Mouse (Mus musculus) small intestine, adult 2 months (tissue): ENCODE data around the gene Clic3. TPM values are rescaled to one million over a fixed set of nuclear protein-coding genes. Genes with fewer than 3 reads are reported as not detected.

Experiments used
- H3K27ac ChIP-seq: fragments of 200-500 bp; 2 replicates; pipeline ENCODE4 v1.5.1; 2012; ENCODE audit warnings: low read depth, low read length, control low read depth, inconsistent platforms; ENCODE audit not compliant: insufficient read depth
- H3K27me3 ChIP-seq: fragments of 200-500 bp; 2 replicates; pipeline ENCODE4 v1.6.1; 2012; ENCODE audit warnings: mild to moderate bottlenecking, moderate library complexity, low read length, inconsistent platforms; ENCODE audit not compliant: control insufficient read depth, insufficient read depth
- H3K36me3 ChIP-seq: fragments of 200-500 bp; 2 replicates; pipeline ENCODE4 v1.6.1; 2012; ENCODE audit warnings: mild to moderate bottlenecking, low read length, control low read depth, inconsistent platforms; ENCODE audit not compliant: control insufficient read depth, insufficient read depth
- H3K4me1 ChIP-seq: fragments of 200-500 bp; 2 replicates; pipeline ENCODE4 v1.6.1; 2012; ENCODE audit warnings: low read length, inconsistent platforms, mixed read lengths; ENCODE audit not compliant: control insufficient read depth, insufficient read depth, insufficient read length
- H3K4me3 ChIP-seq: fragments of 200-500 bp; 2 replicates; pipeline ENCODE4 v1.5.1; 2012; ENCODE audit warnings: low read depth, mild to moderate bottlenecking, control low read depth, inconsistent platforms, low read length, moderate library complexity
- CTCF ChIP-seq: fragments of 200-500 bp; IDR thresholded peaks from 2 replicates; pipeline ENCODE4 v1.5.1; 2012; ENCODE audit warnings: low read depth, mild to moderate bottlenecking, control low read depth, inconsistent platforms, low read length, moderate library complexity, mixed read lengths; ENCODE audit not compliant: insufficient replicate concordance, insufficient read length; ENCODE audit errors: extremely low read depth
- POLR2A ChIP-seq: fragments of 200-500 bp; IDR thresholded peaks from 2 replicates; pipeline ENCODE4 v1.6.1; 2012; ENCODE audit warnings: low read depth, mild to moderate bottlenecking, control low read depth, inconsistent platforms, low read length, moderate library complexity
- WGBS: fragments of 180-500 bp; shearing (Covaris S2); methylation state at CpG from one replicate; pipeline ENCODE4 v1.1.7; 2018; 5-methylcytosine and 5-hydroxymethylcytosine counted together
- polyA plus RNA-seq: library from polyadenylated mRNA; depleted of rRNA; stranded (reverse); fragments of >200 nt; gene quantifications from 2 replicates; pipeline ENCODE4 v1.2.3, GENCODE M21; 2012

Clic3 gene
- polyA plus RNA-seq, 1 experiment = 0.38 TPM

DNA sequence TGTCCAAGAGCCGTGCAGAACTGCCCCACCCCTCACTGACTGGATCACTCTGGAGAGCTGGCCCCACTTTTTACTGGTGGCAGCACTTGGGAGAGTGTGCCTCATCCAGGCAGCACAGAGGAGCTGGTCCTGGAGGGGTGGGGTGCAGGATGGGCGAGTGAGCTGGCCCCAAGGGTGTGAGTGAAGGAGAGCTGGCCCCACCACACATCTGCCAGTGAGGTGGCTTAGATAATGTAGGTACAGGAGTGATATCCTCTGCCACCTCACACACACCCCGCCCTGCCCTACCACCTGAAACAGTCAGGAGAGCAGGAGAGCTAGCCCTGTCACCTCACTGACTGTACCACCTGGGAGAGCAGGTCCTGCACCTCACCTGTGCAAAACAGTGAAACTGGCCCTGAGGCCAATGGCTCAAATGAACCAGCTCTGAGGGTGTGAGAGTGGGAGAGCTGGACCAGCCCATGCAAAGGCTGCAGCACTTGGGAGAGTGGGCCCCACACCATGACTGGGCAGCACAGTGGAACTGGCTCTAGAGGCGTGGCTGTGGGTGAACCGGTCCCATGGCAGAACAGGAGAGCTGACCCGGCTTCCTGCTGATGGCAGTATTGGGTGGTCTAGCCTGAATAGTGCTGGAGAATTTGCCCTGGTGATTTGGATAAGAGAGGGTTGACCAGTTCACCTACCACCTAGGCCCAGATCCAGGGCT lies 31.5 kb downstream of the Clic3 start:
- 58% methylated on average over 6 of the region's 6 CpGs for WGBS
- Histone ChIP-seq H3K4me3 (no peak overlapping the region), H3K27ac (no peak overlapping the region), H3K36me3 (no peaks in the 10 kb centered on the region), H3K4me1 (peaks cover 11% of the 10 kb centered on the region), H3K27me3 (no peaks in the 10 kb centered on the region)
- no peak for TF ChIP-seq POLR2A
- no peak for TF ChIP-seq CTCF

DNA sequence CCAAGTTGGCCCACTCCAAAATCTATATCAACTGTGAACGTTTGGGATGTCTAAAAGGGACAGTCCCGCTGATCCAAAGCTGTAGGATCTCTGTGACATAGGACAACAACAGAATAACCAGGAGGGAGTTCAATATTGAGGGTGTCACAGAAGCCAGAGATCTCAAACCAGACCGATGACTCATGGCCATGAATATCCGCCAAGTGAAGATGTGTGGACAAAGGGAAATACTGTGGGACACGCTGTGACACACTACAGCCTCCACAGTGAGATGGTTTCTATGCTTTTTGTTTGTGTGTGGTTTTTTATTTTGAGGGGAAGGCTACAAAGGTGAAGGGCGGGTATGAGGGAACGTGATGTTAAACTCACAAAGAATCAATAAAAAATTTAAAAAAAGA lies 32.0 kb downstream of the Clic3 start:
- H3K27ac ChIP-seq = no peak overlapping the region
- H3K4me1 ChIP-seq = peaks cover 11% of the 10 kb centered on the region
- no peak overlapping the region for H3K4me3 ChIP-seq
- H3K36me3 ChIP-seq = no peaks in the 10 kb centered on the region
- no peak for TF ChIP-seq POLR2A
- no peak for TF ChIP-seq CTCF
- no peaks in the 10 kb centered on the region for H3K27me3 ChIP-seq
- WGBS = 85% methylated on average over 7 of the region's 7 CpGs

GRCm38 (mm10) chr2:25492988-25493387 lies 36.4 kb downstream of the Clic3 start:
- WGBS = 87% methylated on average over 5 of the region's 5 CpGs
- H3K27me3 ChIP-seq = no peaks in the 10 kb centered on the region
- peaks cover under 1% of the 10 kb centered on the region; the same call in 1 of the 2 replicates for H3K4me1 ChIP-seq
- TF ChIP-seq POLR2A = no peak
- no peak for TF ChIP-seq CTCF
- no peaks in the 10 kb centered on the region for H3K36me3 ChIP-seq
- no peak overlapping the region for H3K4me3 ChIP-seq
- no peak overlapping the region for H3K27ac ChIP-seq

- Histone ChIP-seq H3K27me3 (no peaks in the 10 kb centered on the region), H3K4me3 (no peak within 1 kb of the TSS), H3K27ac (no peak within 1 kb of the TSS), H3K36me3 (no peaks in the 10 kb centered on the region), H3K4me1 (peaks cover 4% of the 10 kb centered on the region; the same call in 1 of the 2 replicates)
- TF ChIP-seq POLR2A = no peak
- 77% methylated on average over 5 of the region's 5 CpGs for WGBS
These were observed 36.9 kb downstream of the Clic3 start, which contains the start of gene Lcn12 for GRCm38 (mm10) chr2:25493476-25493961. Gene Lcn12 (minus strand): TSS chr2:25493911.

DNA sequence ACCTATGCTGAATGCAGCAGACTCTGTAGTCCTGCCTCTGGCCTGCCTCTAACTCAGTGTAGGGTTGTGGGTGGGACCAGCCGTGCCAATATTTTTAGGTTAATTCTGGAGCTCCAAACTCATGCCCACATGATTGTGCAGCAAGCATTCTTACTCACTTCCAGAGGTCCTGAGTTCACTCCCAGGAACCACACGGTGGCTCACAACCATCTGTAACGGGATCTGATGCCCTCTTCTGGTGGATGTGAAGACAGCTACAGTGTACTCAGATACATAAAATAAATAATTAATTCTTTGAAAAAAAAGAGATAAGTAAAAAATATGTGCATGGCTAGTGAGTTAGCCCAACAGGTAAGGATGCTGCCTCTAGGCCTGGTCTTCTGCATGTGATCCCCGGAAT lies 39.8 kb downstream of the Clic3 start:
- 42% methylated on average over 4 of the region's 4 CpGs for WGBS
- Histone ChIP-seq H3K36me3 (no peaks in the 10 kb centered on the region), H3K27ac (no peak overlapping the region), H3K4me1 (peaks cover 11% of the 10 kb centered on the region), H3K27me3 (no peaks in the 10 kb centered on the region), H3K4me3 (no peak overlapping the region)
- TF ChIP-seq CTCF (peak; percentile 53; the same call in 1 of the 2 replicates), POLR2A (no peak)

- Histone ChIP-seq H3K36me3 (no peaks in the 10 kb centered on the region), H3K4me1 (peaks cover 24% of the 10 kb centered on the region), H3K27ac (no peak overlapping the region), H3K27me3 (no peaks in the 10 kb centered on the region), H3K4me3 (no peak overlapping the region)
- 36% methylated on average over 6 of the region's 6 CpGs for WGBS
- TF ChIP-seq POLR2A = no peak
- TF ChIP-seq CTCF = no peak
These were observed 41.4 kb downstream of the Clic3 start for GRCm38 (mm10) chr2:25497846-25498575.
